Mouse (Mus musculus) kidney, embryonic 14.5 days (tissue): ENCODE results near the gene Abcd4. TPM values are rescaled to one million over a fixed set of nuclear protein-coding genes. Genes with fewer than 3 reads are reported as not detected.

Source experiments
- ATAC-seq: fragments of 200-750 bp; cut with Nextera tagmentation; 2 replicates; pipeline ENCODE4 v1.8.0; 2017; ENCODE audit warnings: moderate number of reproducible peaks, mild to moderate bottlenecking, moderate TSS enrichment, moderate library complexity; ENCODE audit not compliant: low FRiP score, low TSS enrichment
- H3K27ac ChIP-seq: fragments of 300-500 bp; sonication (generic); 2 replicates; pipeline ENCODE4 v1.5.1; 2014; ENCODE audit warnings: low read depth, mild to moderate bottlenecking, low read length, moderate library complexity, mixed read lengths
- H3K27me3 ChIP-seq: fragments of 300-500 bp; sonication (generic); 2 replicates; pipeline ENCODE4 v1.6.1; 2014; ENCODE audit warnings: mild to moderate bottlenecking, low read length; ENCODE audit not compliant: control insufficient read depth, insufficient read depth
- H3K36me3 ChIP-seq: fragments of 300-500 bp; sonication (generic); 2 replicates; pipeline ENCODE4 v1.6.1; 2014; ENCODE audit warnings: low read length, mixed read lengths; ENCODE audit not compliant: control insufficient read depth, insufficient read depth
- H3K4me1 ChIP-seq: fragments of 300-500 bp; sonication (generic); 2 replicates; pipeline ENCODE4 v1.6.1; 2014; ENCODE audit warnings: low read length, mixed read lengths; ENCODE audit not compliant: control insufficient read depth, insufficient read depth
- H3K4me2 ChIP-seq: fragments of 300-500 bp; sonication (generic); replicated peaks from 2 replicates; pipeline ENCODE4 v1.6.1; 2014; ENCODE audit warnings: low read depth, mild to moderate bottlenecking, low read length
- H3K4me3 ChIP-seq: fragments of 300-500 bp; sonication (generic); 2 replicates; pipeline ENCODE4 v1.5.1; 2014; ENCODE audit warnings: mild to moderate bottlenecking, low read length
- H3K9ac ChIP-seq: fragments of 300-500 bp; sonication (generic); 2 replicates; pipeline ENCODE4 v1.6.1; 2014; ENCODE audit warnings: low read depth, mild to moderate bottlenecking, low read length, moderate library complexity
- H3K9me3 ChIP-seq: fragments of 300-500 bp; sonication (generic); 2 replicates; pipeline ENCODE4 v1.6.1; 2016; ENCODE audit warnings: low read length; ENCODE audit not compliant: control insufficient read depth
- WGBS: fragments of 180-500 bp; shearing (Covaris S2); extraction: QIAGEN DNeasy Blood & Tissue Kit; methylation state at CpG from one replicate; pipeline ENCODE4 v1.1.7; 2014; 5-methylcytosine and 5-hydroxymethylcytosine counted together
- polyA plus RNA-seq: library from polyadenylated mRNA; unstranded; fragments of >200 nt; fragmentation: Nextera tagmentation; extraction: Ambion mirVana; gene quantifications from 2 replicates; pipeline ENCODE4 v1.2.1, GENCODE M21; 2014

The Abcd4 gene
- polyA plus RNA-seq, 1 experiment from 2014 or later, result 14.8 TPM

- no peak overlapping the region for H3K27ac ChIP-seq
- no peaks in the 10 kb centered on the region for H3K36me3 ChIP-seq
- no peak overlapping the region for H3K4me2 ChIP-seq
- H3K4me3 ChIP-seq, result no peak overlapping the region
- H3K9ac ChIP-seq, result no peak overlapping the region
- H3K4me1 ChIP-seq, result no peaks in the 10 kb centered on the region
- ATAC-seq, result no peak
- 94% methylated on average over 2 of the region's 2 CpGs for WGBS
- no peaks in the 10 kb centered on the region for H3K27me3 ChIP-seq
- peaks cover 4% of the 10 kb centered on the region; the same call in 1 of the 2 replicates for H3K9me3 ChIP-seq
These were observed 35.9 kb downstream of the Abcd4 start for GRCm38 (mm10) chr12:84581285-84581684.

GRCm38 (mm10) chr12:84578440-84578770 is 38.8 kb downstream of the Abcd4 start:
- Histone ChIP-seq H3K36me3 (no peaks in the 10 kb centered on the region), H3K9me3 (peaks cover 2% of the 10 kb centered on the region; the same call in 1 of the 2 replicates), H3K27me3 (peaks cover 11% of the 10 kb centered on the region), H3K27ac (no peak overlapping the region), H3K4me3 (no peak overlapping the region), H3K4me1 (no peaks in the 10 kb centered on the region), H3K9ac (no peak overlapping the region), H3K4me2 (no peak overlapping the region)
- peak; percentile 35; the same call in 1 of the 2 replicates for ATAC-seq
- WGBS, result 44% methylated on average over 5 of the region's 5 CpGs

DNA sequence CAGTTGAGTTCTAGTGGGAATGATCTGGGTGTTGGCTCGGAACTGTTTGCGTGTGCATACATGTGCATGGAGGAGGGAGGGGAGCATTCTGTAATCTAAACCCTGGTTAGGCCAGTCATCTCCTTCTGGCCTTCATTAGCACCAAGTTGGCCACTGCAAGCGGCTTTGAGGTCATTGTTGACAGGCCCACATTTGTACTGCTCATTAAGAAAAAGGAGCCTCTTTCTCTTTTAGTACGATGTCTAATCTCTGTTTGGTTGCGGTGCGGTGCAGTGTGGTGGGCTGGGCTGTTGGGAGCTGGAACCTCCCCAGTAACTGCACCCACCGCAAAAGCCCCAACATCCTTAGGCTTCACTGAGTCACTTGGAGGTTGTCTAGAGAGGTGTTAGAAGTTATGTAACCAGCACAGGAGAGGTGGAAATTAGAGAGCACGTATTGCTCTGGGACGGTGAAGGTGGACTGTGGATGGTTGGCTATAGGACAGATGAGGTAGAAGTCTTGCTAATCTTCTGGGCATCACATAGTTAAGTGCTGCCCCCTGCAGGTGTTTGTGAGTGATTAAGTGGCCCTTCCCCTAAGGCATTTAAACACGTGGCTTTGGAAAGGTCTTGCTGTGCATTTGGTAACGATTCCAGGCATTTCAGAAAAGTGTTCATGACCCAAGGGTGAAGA is 39.3 kb downstream of the Abcd4 start:
- H3K9me3 ChIP-seq, result no peaks in the 10 kb centered on the region; the same call in 1 of the 2 replicates
- 76% methylated on average over 11 of the region's 11 CpGs for WGBS
- no peak overlapping the region for H3K27ac ChIP-seq
- H3K36me3 ChIP-seq, result no peaks in the 10 kb centered on the region
- H3K4me3 ChIP-seq, result no peak overlapping the region
- H3K4me1 ChIP-seq, result no peaks in the 10 kb centered on the region
- ATAC-seq, result no peak
- H3K9ac ChIP-seq, result no peak overlapping the region
- peaks cover 16% of the 10 kb centered on the region for H3K27me3 ChIP-seq
- no peak overlapping the region for H3K4me2 ChIP-seq

DNA sequence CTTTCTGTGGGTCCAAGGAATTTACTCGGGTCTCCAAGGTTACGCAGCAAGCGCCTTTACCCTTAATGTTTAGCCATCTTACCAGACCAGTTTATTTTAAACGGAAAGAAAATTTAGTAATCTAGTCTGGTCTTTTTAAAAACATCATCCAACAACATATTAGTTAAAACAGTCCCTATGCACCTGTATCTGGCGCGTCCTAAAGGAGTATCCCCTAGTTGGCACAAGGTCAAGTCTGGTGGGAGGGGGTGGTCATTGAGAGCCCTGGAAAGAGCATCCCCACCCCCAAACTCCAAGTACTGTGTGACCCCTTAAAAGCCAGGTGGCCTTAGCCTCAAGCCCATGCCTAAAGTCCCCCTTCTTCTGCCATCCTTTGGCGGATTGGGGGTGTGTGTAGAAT is 44.1 kb downstream of the Abcd4 start:
- Histone ChIP-seq H3K36me3 (no peaks in the 10 kb centered on the region), H3K27me3 (peaks cover 63% of the 10 kb centered on the region), H3K9ac (no peak overlapping the region), H3K4me3 (no peak overlapping the region), H3K27ac (no peak overlapping the region), H3K4me2 (no peak overlapping the region), H3K9me3 (no peaks in the 10 kb centered on the region), H3K4me1 (no peaks in the 10 kb centered on the region)
- WGBS, result 17% methylated on average over 7 of the region's 7 CpGs
- ATAC-seq, result no peak

DNA sequence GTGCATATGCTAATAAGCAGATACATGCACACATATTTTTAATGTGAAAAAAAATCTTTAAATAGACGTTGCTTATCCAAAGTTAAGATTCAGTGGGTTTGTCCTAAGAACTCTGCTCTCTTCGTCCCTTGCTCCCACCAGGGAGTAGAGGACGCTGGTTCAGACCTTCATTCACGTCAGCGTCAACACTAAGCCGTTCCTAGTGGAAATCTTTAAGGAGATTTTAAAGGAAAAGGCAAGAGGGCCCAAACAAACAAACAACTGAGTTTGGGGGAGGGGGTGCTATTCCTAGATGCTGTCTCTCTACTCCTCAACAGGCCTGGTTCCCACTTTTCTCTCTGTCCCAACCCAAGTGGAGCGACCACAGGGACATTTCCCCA is 44.9 kb downstream of the Abcd4 start:
- 10% methylated on average over 7 of the region's 7 CpGs for WGBS
- Histone ChIP-seq H3K4me2 (no peak overlapping the region), H3K36me3 (no peaks in the 10 kb centered on the region), H3K27me3 (peaks cover 71% of the 10 kb centered on the region), H3K9me3 (no peaks in the 10 kb centered on the region), H3K4me3 (no peak overlapping the region), H3K27ac (no peak overlapping the region), H3K4me1 (no peaks in the 10 kb centered on the region), H3K9ac (no peak overlapping the region)
- no peak for ATAC-seq

DNA sequence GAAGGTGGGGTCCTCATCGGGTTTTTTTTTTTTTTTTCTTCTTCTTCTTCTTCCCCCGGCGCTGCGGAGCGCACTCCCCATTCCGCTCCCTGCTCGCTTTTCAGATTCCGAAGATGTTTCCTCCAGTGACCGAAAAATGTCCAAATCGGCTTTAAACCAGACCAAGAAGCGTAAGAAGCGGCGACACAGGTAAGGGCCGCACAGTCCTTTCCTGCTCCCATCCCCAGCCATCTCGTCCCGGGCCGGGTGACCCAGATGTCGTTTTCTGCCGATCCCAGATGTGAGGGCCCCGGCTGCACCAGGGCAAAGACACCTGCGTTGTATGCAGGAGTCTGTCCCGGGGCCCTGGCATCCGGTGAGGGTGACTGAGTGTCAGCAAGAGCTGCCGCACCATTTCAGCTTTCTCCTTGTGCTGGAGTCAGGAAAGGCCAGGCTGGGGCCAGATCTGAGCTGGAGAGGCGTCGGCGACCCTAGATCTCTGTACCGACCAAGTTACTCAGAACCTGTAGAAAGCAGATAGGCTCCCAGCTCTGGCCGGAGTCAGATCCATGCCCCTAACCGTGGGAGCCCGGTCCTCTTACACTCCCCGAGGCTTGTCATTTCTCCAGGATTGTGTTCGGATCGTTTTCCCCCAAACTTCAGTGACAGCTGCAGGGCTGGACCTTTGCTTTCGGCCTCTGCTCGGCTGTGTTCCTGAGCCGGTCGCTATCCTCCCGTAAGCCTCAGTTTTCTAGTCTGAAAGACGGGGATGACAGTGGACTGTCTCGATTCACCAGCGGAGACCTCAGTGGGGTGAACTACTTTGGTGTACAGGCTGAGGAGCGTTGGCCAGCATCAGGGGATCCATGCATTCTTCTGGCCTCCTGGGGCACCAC is 45.5 kb downstream of the Abcd4 start:
- no peaks in the 10 kb centered on the region for H3K4me1 ChIP-seq
- no peak for ATAC-seq
- no peak overlapping the region for H3K4me2 ChIP-seq
- no peaks in the 10 kb centered on the region for H3K9me3 ChIP-seq
- H3K27me3 ChIP-seq, result peaks cover 74% of the 10 kb centered on the region
- H3K4me3 ChIP-seq, result peak overlapping the region; percentile 7
- H3K9ac ChIP-seq, result no peak overlapping the region
- 1% methylated on average over 43 of the region's 43 CpGs for WGBS
- H3K36me3 ChIP-seq, result no peaks in the 10 kb centered on the region
- H3K27ac ChIP-seq, result no peak overlapping the region

DNA sequence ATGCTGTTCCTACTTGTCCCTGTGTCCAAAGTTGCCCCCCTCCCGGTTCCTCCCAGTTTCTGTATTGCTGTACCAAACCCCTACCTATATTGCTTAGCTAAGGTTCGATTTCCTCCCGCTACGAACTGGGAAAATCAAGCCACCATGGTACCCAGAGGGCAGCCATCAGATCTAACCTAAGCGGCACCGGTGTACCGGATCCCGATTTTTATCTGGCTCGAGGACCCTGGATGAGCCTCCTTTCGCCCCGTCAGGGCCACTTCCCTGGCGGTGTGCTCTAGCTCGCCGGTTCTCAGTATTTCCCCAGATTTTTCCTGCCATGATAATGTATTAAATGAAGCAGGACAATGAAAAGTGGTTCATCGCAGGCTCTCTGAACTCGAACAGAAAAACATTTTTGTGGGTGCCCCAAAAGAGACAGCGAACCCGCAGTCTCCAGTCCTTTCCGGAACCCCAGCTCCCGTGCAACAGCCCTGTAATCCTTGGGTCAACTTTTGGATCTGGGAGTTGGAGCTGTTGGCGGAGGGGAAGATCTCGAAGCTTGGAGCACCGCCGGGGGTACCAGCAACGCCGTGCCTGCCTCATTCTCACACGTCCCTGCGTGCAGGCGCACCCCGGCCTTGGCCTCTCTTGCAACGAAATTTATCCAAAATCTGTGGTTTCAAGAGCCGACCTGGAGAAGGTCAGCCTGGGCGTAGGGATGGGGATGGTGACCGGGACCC is 46.4 kb downstream of the Abcd4 start:
- no peak overlapping the region for H3K4me2 ChIP-seq
- 2% methylated on average over 34 of the region's 34 CpGs for WGBS
- no peaks in the 10 kb centered on the region for H3K4me1 ChIP-seq
- no peaks in the 10 kb centered on the region for H3K36me3 ChIP-seq
- peaks cover 74% of the 10 kb centered on the region for H3K27me3 ChIP-seq
- H3K4me3 ChIP-seq, result peak overlapping the region; percentile 7; the same call in 1 of the 2 replicates
- H3K9me3 ChIP-seq, result no peaks in the 10 kb centered on the region
- H3K27ac ChIP-seq, result no peak overlapping the region
- H3K9ac ChIP-seq, result no peak overlapping the region
- ATAC-seq, result no peak

GRCm38 (mm10) chr12:84569976-84570693 is 47.1 kb downstream of the Abcd4 start:
- Histone ChIP-seq H3K27me3 (peaks cover 73% of the 10 kb centered on the region), H3K4me3 (peak overlapping the region; percentile 15; the same call in 1 of the 2 replicates)
- no peak for ATAC-seq

More at GRCm38 (mm10) chr12:84569976-84570693, 47.1 kb downstream of the Abcd4 start:
- 2% methylated on average over 40 of the region's 40 CpGs for WGBS
- Histone ChIP-seq H3K9me3 (no peaks in the 10 kb centered on the region), H3K9ac (no peak overlapping the region), H3K36me3 (no peaks in the 10 kb centered on the region), H3K4me1 (no peaks in the 10 kb centered on the region), H3K27ac (no peak overlapping the region), H3K4me2 (no peak overlapping the region)
